Mouse (Mus musculus) neural tube, embryonic 11.5 days (tissue): ENCODE data around the gene Actbl2. TPM values are rescaled to one million over a fixed set of nuclear protein-coding genes. Genes with fewer than 3 reads are reported as not detected.

Experiments
- ATAC-seq: fragments of 200-750 bp; cut with Nextera tagmentation; 2 replicates; pipeline ENCODE4 v1.8.0; 2017; ENCODE audit warnings: moderate number of reproducible peaks, mild to moderate bottlenecking, moderate TSS enrichment, moderate library complexity; ENCODE audit not compliant: insufficient read depth, low FRiP score, low TSS enrichment
- DNase-seq: peaks from one replicate; pipeline ENCODE4 v3.0.0-alpha.2; 2015; ENCODE audit warnings: low spot score
- H3K27ac ChIP-seq: fragments of 300-500 bp; sonication (generic); 2 replicates; pipeline ENCODE4 v1.5.1; 2014; ENCODE audit warnings: low read depth, mild to moderate bottlenecking, low read length
- H3K27me3 ChIP-seq: fragments of 300-500 bp; sonication (generic); 2 replicates; pipeline ENCODE4 v1.6.1; 2014; ENCODE audit warnings: mild to moderate bottlenecking, low read length, mixed read lengths; ENCODE audit not compliant: control insufficient read depth, insufficient read depth
- H3K36me3 ChIP-seq: fragments of 300-500 bp; sonication (generic); 2 replicates; pipeline ENCODE4 v1.6.1; 2014; ENCODE audit warnings: mild to moderate bottlenecking, low read length, moderate library complexity, mixed read lengths; ENCODE audit not compliant: control insufficient read depth, insufficient read depth
- H3K4me1 ChIP-seq: fragments of 300-500 bp; sonication (generic); 2 replicates; pipeline ENCODE4 v1.6.1; 2014; ENCODE audit warnings: low read length, mixed read lengths; ENCODE audit not compliant: control insufficient read depth, insufficient read depth
- H3K4me2 ChIP-seq: fragments of 300-500 bp; sonication (generic); 2 replicates; pipeline ENCODE4 v1.6.1; 2014; ENCODE audit warnings: low read depth, mild to moderate bottlenecking, moderate library complexity
- H3K4me3 ChIP-seq: fragments of 300-500 bp; sonication (generic); 2 replicates; pipeline ENCODE4 v1.5.1; 2014; ENCODE audit warnings: low read depth, low read length
- H3K9ac ChIP-seq: fragments of 300-500 bp; sonication (generic); 2 replicates; pipeline ENCODE4 v1.6.1; 2014; ENCODE audit warnings: mild to moderate bottlenecking, low read length
- H3K9me3 ChIP-seq: fragments of 300-500 bp; sonication (generic); 2 replicates; pipeline ENCODE4 v1.6.1; 2016; ENCODE audit warnings: low read length; ENCODE audit not compliant: control insufficient read depth
- WGBS: fragments of 180-500 bp; shearing (Covaris S2); extraction: QIAGEN DNeasy Blood & Tissue Kit; methylation state at CpG from one replicate; pipeline ENCODE4 v1.1.7; 2014; 5-methylcytosine and 5-hydroxymethylcytosine counted together
- polyA plus RNA-seq: library from polyadenylated mRNA; unstranded; fragments of >200 nt; fragmentation: Nextera tagmentation; extraction: Ambion mirVana; gene quantifications from 2 replicates; pipeline ENCODE4 v1.2.1, GENCODE M21; 2014

Actbl2 gene
- polyA plus RNA-seq, 1 experiment from 2014 or later: not detected

- H3K36me3 ChIP-seq: no peaks in the 10 kb centered on the region
- no peaks in the 10 kb centered on the region for H3K27me3 ChIP-seq
- 81% methylated on average over 3 of the region's 3 CpGs for WGBS
- H3K4me3 ChIP-seq: no peak overlapping the region
- no peaks in the 10 kb centered on the region for H3K9me3 ChIP-seq
- H3K4me2 ChIP-seq: no peak overlapping the region
- DNase-seq (no peak), ATAC-seq (no peak)
- no peak overlapping the region for H3K27ac ChIP-seq
- H3K9ac ChIP-seq: no peak overlapping the region
- no peaks in the 10 kb centered on the region for H3K4me1 ChIP-seq
Observed at GRCm38 (mm10) chr13:111263758-111264157, 8.9 kb downstream of the Actbl2 start.

- ATAC-seq: no peak
- no peak overlapping the region for H3K9ac ChIP-seq
- H3K27ac ChIP-seq: no peak overlapping the region
- no peaks in the 10 kb centered on the region for H3K9me3 ChIP-seq
- no peaks in the 10 kb centered on the region for H3K36me3 ChIP-seq
- H3K4me1 ChIP-seq: no peaks in the 10 kb centered on the region
- no peak for DNase-seq
- no peak overlapping the region for H3K4me3 ChIP-seq
- 76% methylated on average over 4 of the region's 4 CpGs for WGBS
- no peak overlapping the region for H3K4me2 ChIP-seq
- no peaks in the 10 kb centered on the region for H3K27me3 ChIP-seq
Observed at GRCm38 (mm10) chr13:111265231-111266000, 10.6 kb downstream of the Actbl2 start.

- no peaks in the 10 kb centered on the region for H3K9me3 ChIP-seq
Observed at GRCm38 (mm10) chr13:111266855-111267254, 12.0 kb downstream of the Actbl2 start.

GRCm38 (mm10) chr13:111268992-111269391, 14.2 kb downstream of the Actbl2 start:
- Histone ChIP-seq H3K27me3 (no peaks in the 10 kb centered on the region), H3K27ac (no peak overlapping the region), H3K9me3 (no peaks in the 10 kb centered on the region), H3K9ac (no peak overlapping the region), H3K4me3 (no peak overlapping the region), H3K36me3 (no peaks in the 10 kb centered on the region), H3K4me2 (no peak overlapping the region), H3K4me1 (no peaks in the 10 kb centered on the region)
- DNase-seq (no peak), ATAC-seq (no peak)
- 82% methylated on average over 5 of the region's 5 CpGs for WGBS

More at GRCm38 (mm10) chr13:111266855-111267254, 12.0 kb downstream of the Actbl2 start:
- no peaks in the 10 kb centered on the region for H3K36me3 ChIP-seq
- no peak overlapping the region for H3K4me2 ChIP-seq
- no peak overlapping the region for H3K9ac ChIP-seq
- H3K27me3 ChIP-seq: no peaks in the 10 kb centered on the region
- WGBS: 69% methylated on average over 5 of the region's 5 CpGs
- H3K4me3 ChIP-seq: no peak overlapping the region
- no peaks in the 10 kb centered on the region for H3K4me1 ChIP-seq
- ATAC-seq (no peak), DNase-seq (no peak)
- no peak overlapping the region for H3K27ac ChIP-seq

- ATAC-seq: no peak
- no peak overlapping the region for H3K4me3 ChIP-seq
- no peak overlapping the region for H3K9ac ChIP-seq
- no peak for DNase-seq
- no peaks in the 10 kb centered on the region for H3K9me3 ChIP-seq
- H3K27ac ChIP-seq: no peak overlapping the region
- no peak overlapping the region for H3K4me2 ChIP-seq
- no peaks in the 10 kb centered on the region for H3K4me1 ChIP-seq
- 86% methylated on average over 13 of the region's 13 CpGs for WGBS
- no peaks in the 10 kb centered on the region for H3K36me3 ChIP-seq
- H3K27me3 ChIP-seq: no peaks in the 10 kb centered on the region
Observed at GRCm38 (mm10) chr13:111269789-111270335, 15.0 kb downstream of the Actbl2 start.

- ATAC-seq (no peak), DNase-seq (no peak)
- Histone ChIP-seq H3K27me3 (no peaks in the 10 kb centered on the region), H3K4me3 (no peak overlapping the region), H3K9ac (no peak overlapping the region), H3K4me1 (no peaks in the 10 kb centered on the region), H3K27ac (no peak overlapping the region), H3K36me3 (no peaks in the 10 kb centered on the region), H3K9me3 (no peaks in the 10 kb centered on the region), H3K4me2 (no peak overlapping the region)
- WGBS: 68% methylated on average over 8 of the region's 8 CpGs
Observed at GRCm38 (mm10) chr13:111271868-111272267, 17.1 kb downstream of the Actbl2 start.

- Histone ChIP-seq H3K9ac (no peak overlapping the region), H3K4me2 (no peak overlapping the region), H3K36me3 (no peaks in the 10 kb centered on the region), H3K27ac (no peak overlapping the region), H3K9me3 (no peaks in the 10 kb centered on the region), H3K4me1 (no peaks in the 10 kb centered on the region), H3K4me3 (no peak overlapping the region), H3K27me3 (no peaks in the 10 kb centered on the region)
- ATAC-seq (no peak), DNase-seq (no peak)
- 91% methylated on average over 10 of the region's 10 CpGs for WGBS
Observed at GRCm38 (mm10) chr13:111286461-111287385, 31.9 kb downstream of the Actbl2 start.

- Histone ChIP-seq H3K27me3 (no peaks in the 10 kb centered on the region), H3K4me2 (no peak overlapping the region), H3K27ac (no peak overlapping the region), H3K4me3 (no peak overlapping the region), H3K36me3 (no peaks in the 10 kb centered on the region), H3K4me1 (no peaks in the 10 kb centered on the region), H3K9me3 (no peaks in the 10 kb centered on the region), H3K9ac (no peak overlapping the region)
- ATAC-seq (no peak), DNase-seq (no peak)
- WGBS: 79% methylated on average over 17 of the region's 17 CpGs
Observed at GRCm38 (mm10) chr13:111291161-111291957, 36.5 kb downstream of the Actbl2 start.
